Mouse (Mus musculus): ENCODE results near the gene Tiparp.

- TF ChIP-seq POLR2A (IDR thresholded peaks at IDR 0.05; ENCODE audit: borderline replicate concordance, extremely low read depth, low read depth, low read length) (no peak), CTCF (IDR thresholded peaks at IDR 0.05; ENCODE audit: insufficient read depth, low read length) (no peak)
These were observed 12.8 kb downstream of the Tiparp start for GRCm38 (mm10) chr3:65540906-65541551.

Measured in lung, adult 2 months (tissue).